Mouse (Mus musculus) myocyte (in vitro differentiated cells): ENCODE data around the gene Plek.

Source experiments
- CEBPB ChIP-seq: IDR thresholded peaks from 2 replicates; pipeline ENCODE4 v1.6.1; 2011; ENCODE audit warnings: mild to moderate bottlenecking, moderate library complexity; ENCODE audit not compliant: poor library complexity, insufficient read depth, severe bottlenecking
- E2F4 ChIP-seq: IDR thresholded peaks from one replicate; pipeline ENCODE4 v1.6.1; 2011; ENCODE audit warnings: mild to moderate bottlenecking, control low read depth, moderate library complexity; ENCODE audit not compliant: insufficient read depth
- MAX ChIP-seq: IDR thresholded peaks from one replicate; pipeline ENCODE4 v1.6.1; 2011; ENCODE audit warnings: low read depth, mild to moderate bottlenecking, control low read depth
- MYOD1 ChIP-seq, 3 experiments: IDR thresholded peaks; one replicate each; pipeline ENCODE4 v1.6.1; 2011; ENCODE audit warnings: control low read depth in 2 of 3, low read depth in 2 of 3, mild to moderate bottlenecking in 2 of 3, moderate library complexity in 1 of 3; ENCODE audit not compliant: insufficient read length in 2 of 3, control insufficient read depth in 1 of 3
- MYOG ChIP-seq, 3 experiments: IDR thresholded peaks; one replicate each; pipeline ENCODE4 v1.6.1; 2011; ENCODE audit warnings: control low read depth in 2 of 3, low read depth in 2 of 3, mild to moderate bottlenecking in 2 of 3; ENCODE audit not compliant: insufficient read length in 2 of 3, control insufficient read depth in 1 of 3, insufficient read depth in 1 of 3
- POLR2A ChIP-seq: IDR thresholded peaks from one replicate; pipeline ENCODE4 v1.6.1; 2011; ENCODE audit warnings: low read depth, mild to moderate bottlenecking, control low read depth, moderate library complexity; ENCODE audit not compliant: insufficient read length
- POLR2AphosphoS2 ChIP-seq: IDR thresholded peaks from one replicate; pipeline ENCODE4 v1.6.1; 2011; ENCODE audit warnings: low read depth, control low read depth; ENCODE audit not compliant: insufficient read length
- REST ChIP-seq: IDR thresholded peaks from one replicate; pipeline ENCODE4 v1.6.1; 2011; ENCODE audit warnings: mild to moderate bottlenecking, control low read depth, moderate library complexity; ENCODE audit not compliant: insufficient read depth, insufficient read length
- TCF3 ChIP-seq: IDR thresholded peaks from one replicate; pipeline ENCODE4 v1.6.1; 2011; ENCODE audit warnings: low read depth, control low read depth; ENCODE audit not compliant: insufficient read length
- USF1 ChIP-seq: IDR thresholded peaks from one replicate; pipeline ENCODE4 v1.6.1; 2011; ENCODE audit warnings: low read depth, mild to moderate bottlenecking, control low read depth, moderate library complexity

GRCm38 (mm10) chr11:16978161-16978707 lies 73.9 kb downstream of the Plek start:
- TF ChIP-seq POLR2AphosphoS2 (no peak), E2F4 (no peak), REST (no peak), USF1 (no peak), MAX (no peak), TCF3 (no peak), POLR2A (no peak), MYOG (IDR thresholded peaks at IDR 0.05; ENCODE audit: control insufficient read depth in 1 of 3, insufficient read depth in 1 of 3, insufficient read length in 2 of 3, low read depth in 2 of 3) (no peak), MYOD1 (IDR thresholded peaks at IDR 0.05; ENCODE audit: control insufficient read depth in 1 of 3, insufficient read length in 2 of 3, low read depth in 2 of 3) (no peak), CEBPB (no peak)
